Mouse (Mus musculus) kidney, embryonic 15.5 days (tissue): Measurements from ENCODE around the gene Ankrd1. TPM values are rescaled to one million over a fixed set of nuclear protein-coding genes. Genes with fewer than 3 reads are reported as not detected.
A peak's percentile ranks its signal among the peaks of the same experiment; 100 is the strongest.

Experiments used
- ATAC-seq: fragments of 200-750 bp; cut with Nextera tagmentation; replicated peaks from 2 replicates; pipeline ENCODE4 v1.8.0; 2017; ENCODE audit warnings: moderate TSS enrichment; ENCODE audit not compliant: low FRiP score
- H3K27ac ChIP-seq: fragments of 300-500 bp; sonication (generic); 2 replicates; pipeline ENCODE4 v1.5.1; 2015; ENCODE audit warnings: mild to moderate bottlenecking, inconsistent platforms
- H3K27me3 ChIP-seq: fragments of 300-500 bp; sonication (generic); 2 replicates; pipeline ENCODE4 v1.6.1; 2015; ENCODE audit warnings: inconsistent platforms
- H3K36me3 ChIP-seq: fragments of 300-500 bp; sonication (generic); 2 replicates; pipeline ENCODE4 v1.6.1; 2015; ENCODE audit warnings: inconsistent platforms
- H3K4me1 ChIP-seq: fragments of 300-500 bp; sonication (generic); 2 replicates; pipeline ENCODE4 v1.6.1; 2015; ENCODE audit warnings: inconsistent platforms
- H3K4me2 ChIP-seq: fragments of 300-500 bp; sonication (generic); 2 replicates; pipeline ENCODE4 v1.6.1; 2015; ENCODE audit warnings: moderate library complexity, mild to moderate bottlenecking, inconsistent platforms
- H3K4me3 ChIP-seq: fragments of 300-500 bp; sonication (generic); replicated peaks from 2 replicates; pipeline ENCODE4 v1.5.1; 2015; ENCODE audit warnings: mild to moderate bottlenecking, inconsistent platforms
- H3K9ac ChIP-seq: fragments of 300-500 bp; sonication (generic); 2 replicates; pipeline ENCODE4 v1.6.1; 2015; ENCODE audit warnings: mild to moderate bottlenecking, inconsistent platforms
- H3K9me3 ChIP-seq: fragments of 300-500 bp; sonication (generic); replicated peaks from 2 replicates; pipeline ENCODE4 v1.6.1; 2016; ENCODE audit warnings: inconsistent platforms
- WGBS: fragments of 180-500 bp; shearing (Covaris S2); methylation state at CpG from one replicate; pipeline ENCODE4 v1.1.7; 2015; ENCODE audit warnings: mixed read lengths; 5-methylcytosine and 5-hydroxymethylcytosine counted together
- polyA plus RNA-seq: library from polyadenylated mRNA; unstranded; fragments of >200 nt; fragmentation: Nextera tagmentation; extraction: Ambion mirVana; gene quantifications from 2 replicates; pipeline ENCODE4 v1.2.1, GENCODE M21; 2015

Gene Ankrd1
- polyA plus RNA-seq, 1 experiment from 2014 or later: 0.51 TPM

DNA sequence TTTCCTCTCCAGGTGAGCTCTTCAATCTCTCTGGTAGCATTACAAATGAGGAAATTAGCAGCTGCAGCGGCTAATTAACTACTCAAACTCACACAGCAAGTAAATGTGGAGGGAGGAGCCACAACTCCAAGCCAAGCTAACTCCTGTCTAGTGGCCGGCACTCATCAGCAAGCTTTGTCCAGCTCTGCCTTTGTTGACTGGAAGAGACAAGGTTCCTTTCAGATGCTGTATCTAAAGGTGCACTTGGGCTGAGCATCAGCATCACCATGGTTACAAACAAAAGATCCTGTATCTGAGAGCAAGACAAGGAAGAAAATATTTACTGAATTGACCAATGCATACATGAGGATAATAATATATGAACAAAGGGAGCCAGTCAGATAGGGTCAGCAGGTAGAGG lies 10.3 kb upstream of the Ankrd1 start:
- Histone ChIP-seq H3K27ac (no peak overlapping the region), H3K4me1 (peaks cover 10% of the 10 kb centered on the region), H3K4me2 (no peak overlapping the region), H3K4me3 (no peak overlapping the region), H3K9me3 (no peaks in the 10 kb centered on the region), H3K9ac (no peak overlapping the region), H3K27me3 (no peaks in the 10 kb centered on the region), H3K36me3 (no peaks in the 10 kb centered on the region)
- ATAC-seq: no peak
- 70% methylated on average over 2 of the region's 2 CpGs for WGBS

DNA sequence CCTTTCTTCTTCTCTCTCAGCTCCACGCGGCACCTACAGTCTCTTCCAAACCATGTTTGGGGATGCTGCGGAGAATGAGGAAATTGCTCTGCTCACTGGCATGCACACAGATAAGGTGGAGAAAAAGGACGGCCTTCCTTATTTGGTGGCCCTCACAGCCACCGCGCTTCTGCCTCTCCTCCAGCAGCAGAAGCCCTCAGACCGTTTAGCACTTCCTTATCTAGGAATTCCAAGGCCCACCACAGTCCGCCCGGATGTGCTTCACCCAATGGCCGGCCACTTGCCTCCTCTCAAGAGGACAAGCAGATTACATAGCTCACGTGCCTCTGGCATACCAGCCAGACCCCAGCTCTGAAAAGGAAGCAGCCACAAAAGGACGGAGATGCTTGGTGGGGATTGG lies 9.7 kb upstream of the Ankrd1 start:
- Histone ChIP-seq H3K4me2 (peak overlapping the region; percentile 49), H3K4me3 (peak overlapping the region; percentile 2; the same call in 1 of the 2 replicates), H3K36me3 (no peaks in the 10 kb centered on the region), H3K4me1 (peaks cover 10% of the 10 kb centered on the region), H3K27me3 (no peaks in the 10 kb centered on the region), H3K9ac (no peak overlapping the region), H3K9me3 (no peaks in the 10 kb centered on the region), H3K27ac (no peak overlapping the region)
- 30% methylated on average over 12 of the region's 12 CpGs for WGBS
- no peak for ATAC-seq

DNA sequence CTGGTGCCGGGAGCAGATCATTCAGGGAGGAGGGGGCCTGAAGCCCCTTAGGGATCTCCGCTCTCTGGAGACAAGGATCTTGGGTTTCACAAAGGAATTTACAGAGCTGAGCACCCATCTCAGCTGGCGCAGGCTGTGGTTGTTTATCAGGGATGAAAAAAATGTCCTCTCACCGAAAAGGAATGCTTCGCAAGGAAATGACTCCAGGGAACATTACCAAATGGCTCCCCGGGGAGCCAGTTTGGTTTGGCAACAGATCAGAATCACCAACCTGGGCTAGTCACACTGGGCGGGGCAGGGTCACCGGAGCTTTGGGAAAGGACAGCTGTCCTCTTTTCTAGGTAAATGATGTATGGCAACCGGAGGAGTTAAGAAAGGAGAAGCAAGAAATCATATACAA lies 9.3 kb upstream of the Ankrd1 start:
- Histone ChIP-seq H3K36me3 (no peaks in the 10 kb centered on the region), H3K27me3 (no peaks in the 10 kb centered on the region), H3K4me2 (peak overlapping the region; percentile 49), H3K4me3 (peak overlapping the region; percentile 2; the same call in 1 of the 2 replicates), H3K4me1 (peaks cover 10% of the 10 kb centered on the region), H3K27ac (no peak overlapping the region), H3K9ac (no peak overlapping the region), H3K9me3 (no peaks in the 10 kb centered on the region)
- 0 out of 2 replicates have a peak, but pooled peaks have one; percentile 18 for ATAC-seq
- 26% methylated on average over 9 of the region's 9 CpGs for WGBS

DNA sequence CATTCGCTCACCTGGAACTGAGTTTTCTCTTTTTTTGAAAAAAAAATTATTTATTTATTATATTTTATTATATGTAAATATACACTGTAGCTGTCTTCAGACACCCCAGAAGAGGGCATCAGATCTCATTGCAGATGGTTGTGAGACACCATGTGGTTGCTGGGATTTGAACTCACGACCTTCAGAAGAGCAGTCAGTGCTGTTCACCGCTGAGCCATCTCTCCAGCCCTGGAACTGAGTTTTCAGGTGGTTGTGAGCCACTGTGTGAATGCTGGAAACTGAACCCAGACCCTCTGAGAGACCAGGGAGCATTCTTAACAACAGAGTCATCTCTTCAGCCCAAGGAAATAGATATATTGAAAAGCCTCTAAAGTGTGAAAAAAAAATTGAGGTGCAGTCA lies 8.5 kb upstream of the Ankrd1 start:
- Histone ChIP-seq H3K9ac (no peak overlapping the region), H3K9me3 (peaks cover 3% of the 10 kb centered on the region), H3K27me3 (no peaks in the 10 kb centered on the region), H3K4me1 (peaks cover 10% of the 10 kb centered on the region), H3K36me3 (no peaks in the 10 kb centered on the region), H3K27ac (no peak overlapping the region), H3K4me2 (no peak overlapping the region), H3K4me3 (no peak overlapping the region)
- no peak for ATAC-seq
- WGBS: 95% methylated on average over 3 of the region's 3 CpGs

DNA sequence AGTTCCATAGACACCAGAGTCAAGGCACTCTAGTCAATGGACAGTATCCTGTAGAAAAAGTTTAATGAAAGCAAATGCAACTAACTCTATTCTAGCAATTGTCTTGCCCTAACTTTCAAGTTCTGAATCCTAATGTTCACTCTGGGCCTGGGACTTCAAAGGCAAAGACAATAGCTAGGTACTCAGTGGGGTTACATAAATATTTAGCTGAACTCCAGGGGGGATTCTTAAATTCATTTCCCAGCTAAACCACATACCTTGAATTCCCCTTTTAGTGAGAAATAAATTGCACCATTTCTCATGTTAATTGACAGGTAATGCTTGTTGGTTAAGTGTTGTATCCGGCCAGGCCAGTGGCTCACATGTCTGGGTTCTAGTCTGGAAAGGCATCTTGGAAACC lies 4.3 kb upstream of the Ankrd1 start:
- Histone ChIP-seq H3K9ac (no peak overlapping the region), H3K27me3 (peaks cover 2% of the 10 kb centered on the region; the same call in 1 of the 2 replicates), H3K9me3 (peaks cover 8% of the 10 kb centered on the region), H3K27ac (no peak overlapping the region), H3K36me3 (no peaks in the 10 kb centered on the region), H3K4me1 (peaks cover 7% of the 10 kb centered on the region), H3K4me2 (no peak overlapping the region), H3K4me3 (no peak overlapping the region)
- ATAC-seq: no peak
- WGBS: 67% methylated on average over 1 of the region's 1 CpGs

DNA sequence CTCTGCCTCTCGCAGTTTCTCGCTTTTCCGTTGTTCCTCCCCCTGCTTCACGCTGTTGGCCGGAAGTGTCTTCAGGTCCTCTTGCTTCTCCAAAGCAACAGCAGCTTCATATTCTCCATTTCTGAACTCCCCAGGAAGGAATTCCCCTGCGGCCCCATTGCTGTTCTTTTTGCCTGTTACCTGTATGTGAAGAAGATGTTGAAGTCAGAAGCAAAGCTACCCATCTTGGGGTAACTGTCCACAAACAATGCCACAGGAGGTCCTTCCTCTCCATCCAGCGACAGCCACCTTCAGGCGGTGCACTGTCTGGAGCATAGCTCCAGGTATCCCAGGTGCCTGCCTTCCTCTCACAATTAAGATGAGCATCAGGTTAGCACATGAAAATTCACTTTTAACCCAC lies 680 bp downstream of the Ankrd1 start:
- ATAC-seq: no peak
- Histone ChIP-seq H3K27me3 (peaks cover 10% of the 10 kb centered on the region; the same call in 1 of the 2 replicates), H3K4me3 (no peak overlapping the region), H3K4me2 (no peak overlapping the region), H3K27ac (no peak overlapping the region), H3K4me1 (0 out of 2 replicates have a peak, but pooled peaks cover 6% of the 10 kb centered on the region), H3K9me3 (peaks cover 8% of the 10 kb centered on the region), H3K36me3 (no peaks in the 10 kb centered on the region), H3K9ac (no peak overlapping the region)
- 76% methylated on average over 8 of the region's 8 CpGs for WGBS

DNA sequence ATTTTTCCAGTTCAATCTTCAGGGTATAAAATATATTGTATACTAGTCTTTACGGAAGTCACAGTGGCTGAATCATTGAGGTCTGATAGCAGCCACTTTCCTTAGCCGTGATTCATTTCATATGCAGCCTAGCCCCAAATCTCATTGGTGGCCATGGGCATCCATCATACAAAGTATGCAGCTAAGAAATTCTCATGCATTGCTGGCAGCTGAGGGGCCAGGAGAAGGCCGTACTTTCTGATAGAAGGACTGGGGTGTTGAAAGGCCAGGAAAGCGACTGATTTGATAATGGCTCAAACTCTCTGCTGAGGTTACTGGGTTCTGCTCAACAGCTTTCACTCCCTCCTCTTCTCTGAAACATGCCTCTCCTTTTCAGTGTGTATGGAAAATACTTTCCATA lies 3.7 kb downstream of the Ankrd1 start:
- 66% methylated on average over 4 of the region's 4 CpGs for WGBS
- no peaks in the 10 kb centered on the region for H3K36me3 ChIP-seq
- no peak overlapping the region for H3K27ac ChIP-seq

DNA sequence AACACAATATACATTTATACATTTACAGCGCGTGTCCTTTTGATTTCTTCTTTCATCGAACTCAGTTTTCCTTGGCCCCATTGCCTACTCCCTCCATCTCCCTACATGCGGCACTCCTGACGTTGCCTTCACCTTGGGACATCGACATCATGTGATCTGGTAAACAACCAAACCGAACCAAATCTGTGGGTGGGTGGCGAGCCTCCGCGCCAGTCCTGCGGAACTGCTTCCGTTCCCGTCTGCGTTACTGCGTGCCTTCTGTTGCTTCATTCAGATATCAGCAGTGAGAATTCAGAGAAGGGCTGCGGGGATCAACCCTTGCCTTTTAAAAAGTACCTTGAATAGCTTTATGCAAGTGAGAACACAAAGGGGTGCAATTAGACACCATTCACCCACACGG lies 7.9 kb downstream of the Ankrd1 start:
- H3K9me3 ChIP-seq: no peaks in the 10 kb centered on the region
- H3K9ac ChIP-seq: no peak overlapping the region
- H3K4me1 ChIP-seq: peaks cover 9% of the 10 kb centered on the region; the same call in 1 of the 2 replicates
- 46% methylated on average over 17 of the region's 17 CpGs for WGBS
- H3K4me3 ChIP-seq: no peak overlapping the region
- no peaks in the 10 kb centered on the region for H3K36me3 ChIP-seq
- no peak for ATAC-seq
- H3K27me3 ChIP-seq: peaks cover 14% of the 10 kb centered on the region; the same call in 1 of the 2 replicates
- no peak overlapping the region for H3K27ac ChIP-seq
- no peak overlapping the region for H3K4me2 ChIP-seq

More for the DNA sequence above, 3.7 kb downstream of the Ankrd1 start:
- Histone ChIP-seq H3K27me3 (peaks cover 20% of the 10 kb centered on the region; the same call in 1 of the 2 replicates), H3K4me3 (no peak overlapping the region), H3K4me1 (0 out of 2 replicates have a peak, but pooled peaks cover 6% of the 10 kb centered on the region), H3K4me2 (peak overlapping the region; percentile 38), H3K9ac (no peak overlapping the region), H3K9me3 (no peaks in the 10 kb centered on the region)
- no peak for ATAC-seq

DNA sequence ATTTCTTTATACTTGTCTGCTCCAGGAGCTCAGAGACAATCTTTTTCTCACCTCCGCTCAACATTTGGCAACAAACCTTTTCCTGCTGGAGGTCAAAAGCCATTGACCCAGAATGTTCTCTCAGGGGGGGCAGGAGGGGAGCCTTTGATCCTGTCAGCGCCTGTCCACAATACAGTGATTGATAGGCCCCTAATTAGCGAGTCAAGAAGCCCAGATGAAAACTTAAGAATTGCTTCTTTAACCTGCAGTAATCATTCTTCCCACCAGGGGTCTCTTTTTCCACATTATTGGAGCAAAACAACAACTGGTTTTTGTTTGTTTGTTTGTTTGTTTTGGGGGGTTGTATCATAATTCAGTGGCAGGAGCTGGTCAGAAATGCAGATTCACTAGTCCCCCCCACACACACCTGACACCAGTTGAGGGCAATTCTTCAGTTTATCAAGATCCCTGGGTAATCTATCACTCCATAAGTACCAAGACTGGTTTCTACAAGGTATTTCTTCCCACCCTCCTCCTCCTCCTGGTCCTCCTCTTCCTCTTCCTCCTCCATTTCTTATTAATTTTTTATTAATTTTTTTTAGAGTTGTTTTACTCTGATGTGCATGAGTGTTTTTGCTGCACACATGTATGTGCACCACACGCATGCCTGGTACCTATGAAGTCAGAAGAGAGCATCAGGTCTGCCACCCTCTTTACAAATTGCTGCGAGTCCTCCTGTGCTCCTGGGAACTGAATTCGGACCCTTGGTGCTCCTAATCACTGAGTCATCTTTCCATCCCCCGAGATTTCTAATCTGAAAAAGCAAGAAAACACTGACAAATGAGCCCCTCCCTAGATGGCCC lies 8.6 kb downstream of the Ankrd1 start:
- 29% methylated on average over 7 of the region's 7 CpGs for WGBS
- H3K4me1 ChIP-seq: peaks cover 7% of the 10 kb centered on the region; the same call in 1 of the 2 replicates
- peaks cover 14% of the 10 kb centered on the region; the same call in 1 of the 2 replicates for H3K27me3 ChIP-seq
- H3K4me3 ChIP-seq: no peak overlapping the region
- no peak overlapping the region for H3K27ac ChIP-seq
- H3K4me2 ChIP-seq: peak overlapping the region; percentile 20; the same call in 1 of the 2 replicates
- no peaks in the 10 kb centered on the region for H3K9me3 ChIP-seq
- H3K9ac ChIP-seq: no peak overlapping the region
- H3K36me3 ChIP-seq: no peaks in the 10 kb centered on the region
- ATAC-seq: peak; percentile 82

DNA sequence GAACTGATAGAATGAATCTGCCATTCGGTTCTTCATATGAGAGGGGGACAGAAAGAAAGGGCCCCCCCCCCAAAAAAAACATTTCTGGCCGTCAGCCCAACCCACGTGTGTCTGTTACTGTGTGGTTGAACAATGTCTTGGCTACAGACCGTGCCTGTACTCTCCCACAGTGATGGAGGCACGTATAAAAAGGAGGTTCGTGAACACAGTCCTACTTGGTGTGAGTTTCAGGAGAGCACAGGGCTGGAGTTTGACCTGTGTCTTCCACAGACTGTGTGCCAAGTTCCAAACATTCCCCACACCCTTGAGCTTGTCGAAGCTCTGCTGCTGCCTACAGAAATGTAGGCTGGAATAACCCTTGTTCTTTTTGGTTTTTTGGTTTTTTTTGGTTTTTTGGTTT lies 9.4 kb downstream of the Ankrd1 start:
- ATAC-seq: no peak
- Histone ChIP-seq H3K27ac (no peak overlapping the region), H3K36me3 (peaks cover 6% of the 10 kb centered on the region; the same call in 1 of the 2 replicates), H3K27me3 (peaks cover 14% of the 10 kb centered on the region; the same call in 1 of the 2 replicates), H3K4me2 (no peak overlapping the region), H3K9me3 (no peaks in the 10 kb centered on the region), H3K4me1 (peaks cover 7% of the 10 kb centered on the region; the same call in 1 of the 2 replicates), H3K4me3 (no peak overlapping the region), H3K9ac (no peak overlapping the region)
- 29% methylated on average over 7 of the region's 7 CpGs for WGBS

DNA sequence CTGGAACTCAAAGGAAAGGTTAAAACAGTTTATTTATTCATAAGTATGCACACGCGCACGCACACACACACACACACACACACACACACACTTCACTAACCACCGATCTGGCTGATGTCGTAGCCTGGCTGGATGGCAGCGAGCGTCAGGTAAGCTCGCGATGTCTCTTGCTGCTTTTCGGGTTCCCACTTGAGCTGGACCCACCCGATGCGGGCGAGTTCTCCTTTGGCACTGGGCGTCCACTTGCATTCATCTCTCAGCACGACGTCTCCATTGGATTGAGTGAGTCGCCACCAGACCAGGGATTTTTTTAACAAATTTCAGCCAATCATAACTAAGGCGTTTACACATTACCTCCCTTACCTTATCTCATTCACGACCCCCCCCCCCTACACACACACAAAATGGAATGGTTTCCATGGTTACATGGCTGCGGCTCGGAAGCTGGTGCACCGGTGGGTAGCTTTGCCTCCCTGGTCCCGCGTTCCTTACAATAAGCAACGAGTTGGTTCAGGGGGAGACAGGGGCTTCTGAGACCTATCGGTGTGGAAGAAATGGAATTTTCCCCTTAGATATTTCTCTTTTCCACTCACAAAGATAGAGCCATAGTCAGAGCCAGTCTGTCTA lies 10.5 kb downstream of the Ankrd1 start:
- no peak overlapping the region for H3K4me2 ChIP-seq
- H3K27ac ChIP-seq: no peak overlapping the region
- H3K4me3 ChIP-seq: no peak overlapping the region
- peaks cover 10% of the 10 kb centered on the region; the same call in 1 of the 2 replicates for H3K27me3 ChIP-seq
- peaks cover 10% of the 10 kb centered on the region; the same call in 1 of the 2 replicates for H3K36me3 ChIP-seq
- no peaks in the 10 kb centered on the region for H3K9me3 ChIP-seq
- no peak overlapping the region for H3K9ac ChIP-seq
- H3K4me1 ChIP-seq: peaks cover 7% of the 10 kb centered on the region; the same call in 1 of the 2 replicates
- no peak for ATAC-seq
- WGBS: 90% methylated on average over 26 of the region's 26 CpGs

DNA sequence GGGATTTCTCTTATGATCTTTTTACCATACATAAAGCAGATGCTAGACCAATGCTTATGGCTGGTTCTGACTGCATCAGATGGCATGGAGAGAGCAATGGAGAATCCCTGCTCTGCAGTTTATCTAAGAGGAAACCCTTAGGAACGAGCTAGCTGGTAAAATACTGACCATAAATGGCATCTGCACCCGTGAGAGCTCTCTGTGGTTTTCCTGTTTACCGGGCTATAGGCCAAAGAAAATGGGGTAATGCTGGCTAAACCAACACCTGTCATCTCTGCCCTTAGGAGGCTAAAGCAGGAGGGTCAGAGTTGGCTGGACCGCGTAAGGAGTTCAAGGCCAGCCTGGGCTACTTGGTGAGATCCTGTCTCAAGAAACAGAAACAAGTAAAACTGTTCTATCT lies 16.0 kb downstream of the Ankrd1 start:
- H3K27ac ChIP-seq: no peak overlapping the region
- H3K9ac ChIP-seq: no peak overlapping the region
- no peaks in the 10 kb centered on the region for H3K9me3 ChIP-seq
- ATAC-seq: no peak
- peaks cover 58% of the 10 kb centered on the region for H3K36me3 ChIP-seq
- H3K4me1 ChIP-seq: no peaks in the 10 kb centered on the region
- no peak overlapping the region for H3K4me3 ChIP-seq
- no peaks in the 10 kb centered on the region for H3K27me3 ChIP-seq
- WGBS: 83% methylated on average over 5 of the region's 5 CpGs
- H3K4me2 ChIP-seq: no peak overlapping the region
